Mouse (Mus musculus): ENCODE data around the gene Nmu. TPM values are rescaled to one million over a fixed set of nuclear protein-coding genes. Genes with fewer than 3 reads are reported as not detected.

The Nmu gene
- polyA plus RNA-seq, 1 experiment from 2014 or later, result 0.54 TPM

DNA sequence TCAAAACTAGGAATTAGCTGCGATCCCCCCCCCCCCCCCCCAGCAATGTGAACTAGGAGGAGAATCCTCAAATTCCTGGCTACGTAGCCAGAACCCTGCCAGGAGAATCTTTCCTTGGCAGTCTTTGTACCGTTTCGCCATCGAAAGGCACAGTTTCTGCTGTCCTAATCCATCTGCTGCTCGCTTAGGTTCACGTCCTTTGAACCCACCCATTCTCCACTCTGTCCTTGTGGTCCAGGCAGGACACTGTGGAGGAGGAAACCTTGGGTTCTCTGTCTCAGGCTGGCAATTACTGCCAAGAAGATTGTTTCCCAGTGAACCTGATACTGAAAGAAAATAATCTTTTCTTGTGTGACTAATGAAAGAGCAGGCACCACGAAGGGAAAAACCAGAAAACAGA lies 58.0 kb downstream of the Nmu start:
- no peak overlapping the region for H3K9ac ChIP-seq
- peaks cover 9% of the 10 kb centered on the region; the same call in 1 of the 2 replicates for H3K4me1 ChIP-seq
- no peaks in the 10 kb centered on the region for H3K27me3 ChIP-seq
- 3% methylated on average over 8 of the region's 8 CpGs for WGBS
- H3K4me3 ChIP-seq, result peak overlapping the region; percentile 85
- no peak for ATAC-seq (ENCODE audit: insufficient number of reproducible peaks, insufficient read depth, low FRiP score, low TSS enrichment)
- peak overlapping the region; percentile 83 for H3K4me2 ChIP-seq (replicated peaks)
- H3K27ac ChIP-seq, result no peak overlapping the region
- H3K9me3 ChIP-seq, result no peaks in the 10 kb centered on the region
- H3K36me3 ChIP-seq, result no peaks in the 10 kb centered on the region

DNA sequence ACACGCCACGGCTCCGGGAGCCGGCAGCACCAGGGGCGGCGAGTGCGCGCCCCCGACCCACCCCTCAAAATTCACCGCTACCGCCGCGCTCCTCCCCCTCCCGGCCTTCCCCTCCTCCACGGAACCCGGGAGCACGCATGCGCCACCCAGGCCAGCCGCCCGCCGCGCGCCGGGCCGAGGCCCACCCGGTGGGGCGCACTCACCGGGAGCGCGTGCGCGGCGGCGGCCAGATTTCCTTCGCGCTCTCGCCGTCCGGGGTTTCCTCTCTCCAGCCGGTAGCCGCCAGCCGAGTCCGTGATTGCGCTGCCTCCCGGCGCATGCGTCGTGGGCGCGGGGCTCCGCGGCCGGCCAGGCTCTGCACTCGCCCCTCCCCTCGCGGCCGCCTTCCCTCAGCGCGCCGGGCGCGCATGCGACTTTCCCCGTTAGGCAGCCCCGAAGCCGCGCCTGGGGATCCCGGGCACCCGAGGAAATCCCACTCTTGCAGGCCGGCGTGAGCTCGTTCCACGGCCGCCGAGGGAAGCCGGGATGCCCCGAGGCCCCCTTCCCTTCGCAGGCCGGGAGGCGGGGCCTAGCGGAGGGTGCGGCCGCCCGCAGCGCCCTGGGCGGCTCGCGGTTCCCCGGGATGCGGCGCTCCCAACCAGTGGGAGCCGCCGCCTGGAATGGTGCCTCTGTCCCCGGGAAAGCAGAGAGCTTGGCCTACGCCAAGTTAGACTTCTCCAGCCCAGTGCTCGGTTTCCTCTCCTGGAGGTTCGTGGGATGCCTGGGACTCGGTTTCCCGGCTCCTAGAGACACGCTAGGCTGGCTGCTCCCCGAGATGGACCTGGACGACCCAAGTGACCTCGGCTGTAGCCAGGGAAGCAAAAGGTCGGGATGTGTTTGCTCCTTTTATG lies 58.9 kb downstream of the Nmu start, which contains the start of gene Clock:
TSS of gene Clock (minus strand) at position 341 of the 890 bp plus-strand sequence.
- peaks cover 9% of the 10 kb centered on the region; the same call in 1 of the 2 replicates for H3K4me1 ChIP-seq
- H3K9me3 ChIP-seq, result no peaks in the 10 kb centered on the region
- H3K27ac ChIP-seq, result peak within 1 kb of the TSS; percentile 97
- peak within 1 kb of the TSS; percentile 85 for H3K4me3 ChIP-seq
- H3K4me2 ChIP-seq (replicated peaks), result peak within 1 kb of the TSS; percentile 83
- H3K9ac ChIP-seq, result peak within 1 kb of the TSS; percentile 82
- H3K27me3 ChIP-seq, result no peaks in the 10 kb centered on the region
- ATAC-seq (ENCODE audit: insufficient number of reproducible peaks, insufficient read depth, low FRiP score, low TSS enrichment), result peak; percentile 79
- no peaks in the 10 kb centered on the region for H3K36me3 ChIP-seq
- under 1% methylated on average over 85 of the region's 104 CpGs for WGBS

DNA sequence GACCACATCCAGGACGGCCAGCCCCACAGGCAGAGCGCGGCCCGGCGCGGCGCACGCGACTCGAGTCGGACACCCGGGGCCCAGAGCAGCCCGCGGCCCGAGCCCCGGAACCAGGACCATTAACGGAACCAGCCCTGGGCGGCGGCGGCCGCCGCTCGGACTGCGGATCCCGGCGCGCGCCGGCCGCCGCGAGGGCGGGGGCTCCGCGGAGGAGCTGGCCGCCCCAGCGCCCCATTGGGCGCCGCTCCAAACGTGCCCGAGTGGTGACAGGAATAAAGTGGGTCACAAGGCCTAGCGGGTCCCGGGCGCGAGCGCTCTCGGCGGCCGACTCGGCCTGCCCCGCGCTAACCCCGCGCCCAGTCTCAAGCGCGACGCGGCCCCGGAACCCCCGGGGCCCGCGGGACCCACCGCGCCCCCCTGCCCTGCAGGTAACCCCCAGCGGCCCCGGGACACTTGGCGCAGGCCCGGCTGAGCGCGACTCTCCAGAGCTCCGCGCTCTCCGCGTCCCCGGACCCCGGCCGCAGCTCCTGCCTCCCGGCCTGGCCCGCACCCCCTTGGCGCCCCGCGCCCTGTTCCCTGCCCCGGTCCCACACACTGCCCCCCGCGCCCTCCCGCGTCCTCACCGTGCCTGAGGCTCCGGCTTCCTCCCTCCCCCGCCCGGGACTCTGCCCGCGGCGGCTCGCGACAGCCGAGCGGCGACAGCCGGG lies 59.7 kb downstream of the Nmu start:
- Histone ChIP-seq H3K4me1 (peaks cover 9% of the 10 kb centered on the region; the same call in 1 of the 2 replicates), H3K4me2 (replicated peaks) (peak overlapping the region; percentile 83), H3K9ac (peak overlapping the region; percentile 82), H3K9me3 (no peaks in the 10 kb centered on the region), H3K36me3 (no peaks in the 10 kb centered on the region), H3K4me3 (peak overlapping the region; percentile 85), H3K27ac (peak overlapping the region; percentile 97), H3K27me3 (no peaks in the 10 kb centered on the region)
- under 1% methylated on average over 56 of the region's 100 CpGs for WGBS
- ATAC-seq (ENCODE audit: insufficient number of reproducible peaks, insufficient read depth, low FRiP score, low TSS enrichment), result peak; percentile 79

DNA sequence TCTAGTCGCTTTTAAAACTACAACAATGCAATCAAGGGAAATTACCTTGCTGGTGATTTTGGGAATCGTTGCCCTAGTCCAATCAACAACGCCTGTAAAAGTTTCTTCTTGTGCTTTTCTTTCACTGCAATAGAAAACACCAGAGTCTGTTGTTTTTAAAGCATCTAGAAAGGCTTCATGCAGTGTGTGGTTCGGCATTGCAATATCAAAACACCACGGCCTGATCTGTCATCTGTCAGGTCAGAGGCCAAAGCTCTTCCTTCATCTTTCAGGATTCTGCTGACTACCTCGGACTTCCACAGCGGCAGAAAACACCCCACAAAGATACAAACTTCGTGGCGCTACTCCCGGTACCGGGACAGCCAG lies 60.2 kb downstream of the Nmu start:
- no peaks in the 10 kb centered on the region for H3K27me3 ChIP-seq
- H3K4me3 ChIP-seq, result peak overlapping the region; percentile 85
- no peaks in the 10 kb centered on the region for H3K36me3 ChIP-seq
- H3K9me3 ChIP-seq, result no peaks in the 10 kb centered on the region
- no peak for ATAC-seq (ENCODE audit: insufficient number of reproducible peaks, insufficient read depth, low FRiP score, low TSS enrichment)
- H3K4me2 ChIP-seq (replicated peaks), result peak overlapping the region; percentile 83
- H3K4me1 ChIP-seq, result peaks cover 9% of the 10 kb centered on the region; the same call in 1 of the 2 replicates
- peak overlapping the region; percentile 97; the same call in 1 of the 2 replicates for H3K27ac ChIP-seq
- H3K9ac ChIP-seq, result peak overlapping the region; percentile 82
- 4% methylated on average over 11 of the region's 11 CpGs for WGBS

DNA sequence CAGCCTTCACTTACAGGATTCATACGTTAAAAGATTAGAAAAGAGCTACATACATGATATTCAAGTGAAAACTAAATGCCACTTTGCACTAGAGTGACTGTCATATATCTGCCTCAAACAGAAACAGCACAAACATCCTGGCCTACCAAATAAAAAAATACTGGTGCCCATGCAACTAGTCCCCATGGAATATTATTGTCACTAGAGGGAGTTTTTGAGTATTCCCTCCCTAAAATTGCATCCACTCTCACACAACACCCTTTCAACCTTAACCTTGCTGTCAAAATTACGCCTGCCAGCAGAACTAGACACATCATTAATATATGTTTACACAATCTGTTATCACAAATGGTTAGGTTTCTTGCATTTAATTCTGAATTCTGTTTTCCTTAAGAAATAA lies 61.6 kb downstream of the Nmu start:
- H3K36me3 ChIP-seq, result no peaks in the 10 kb centered on the region
- no peak overlapping the region for H3K27ac ChIP-seq
- H3K9ac ChIP-seq, result no peak overlapping the region
- no peaks in the 10 kb centered on the region for H3K27me3 ChIP-seq
- ATAC-seq (ENCODE audit: insufficient number of reproducible peaks, insufficient read depth, low FRiP score, low TSS enrichment), result no peak
- no peak overlapping the region for H3K4me2 ChIP-seq (replicated peaks)
- no peak overlapping the region for H3K4me3 ChIP-seq
- H3K4me1 ChIP-seq, result peaks cover 9% of the 10 kb centered on the region; the same call in 1 of the 2 replicates
- WGBS, result 85% methylated on average over 2 of the region's 2 CpGs
- H3K9me3 ChIP-seq, result no peaks in the 10 kb centered on the region

DNA sequence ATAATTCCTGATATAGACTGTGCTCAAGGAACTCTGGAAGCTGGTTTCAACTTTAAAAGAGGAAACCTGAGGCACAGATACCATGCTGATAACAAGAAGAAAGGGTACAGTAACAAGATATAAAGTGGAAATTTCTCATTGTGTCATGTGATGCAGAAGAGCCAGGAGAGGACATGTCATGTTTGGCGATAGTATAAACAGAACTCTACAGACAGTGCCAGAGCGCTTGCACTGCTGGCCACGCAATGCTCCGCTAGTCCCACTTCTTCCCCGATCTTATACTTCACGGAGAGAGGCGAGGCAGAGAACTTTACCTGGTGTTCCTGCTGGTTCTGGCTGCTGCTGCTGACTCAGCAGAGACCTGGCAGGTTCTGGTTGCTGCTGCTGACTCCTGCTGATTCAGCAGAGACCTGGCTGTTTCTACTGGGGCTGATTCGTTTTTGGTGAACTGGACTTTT lies 74.3 kb downstream of the Nmu start:
- H3K4me2 ChIP-seq (replicated peaks), result no peak overlapping the region
- no peak overlapping the region for H3K9ac ChIP-seq
- no peaks in the 10 kb centered on the region for H3K27me3 ChIP-seq
- H3K27ac ChIP-seq, result no peak overlapping the region
- no peaks in the 10 kb centered on the region for H3K9me3 ChIP-seq
- 86% methylated on average over 8 of the region's 8 CpGs for WGBS
- no peaks in the 10 kb centered on the region for H3K4me1 ChIP-seq
- no peaks in the 10 kb centered on the region for H3K36me3 ChIP-seq
- ATAC-seq (ENCODE audit: insufficient number of reproducible peaks, insufficient read depth, low FRiP score, low TSS enrichment), result no peak
- no peak overlapping the region for H3K4me3 ChIP-seq

DNA sequence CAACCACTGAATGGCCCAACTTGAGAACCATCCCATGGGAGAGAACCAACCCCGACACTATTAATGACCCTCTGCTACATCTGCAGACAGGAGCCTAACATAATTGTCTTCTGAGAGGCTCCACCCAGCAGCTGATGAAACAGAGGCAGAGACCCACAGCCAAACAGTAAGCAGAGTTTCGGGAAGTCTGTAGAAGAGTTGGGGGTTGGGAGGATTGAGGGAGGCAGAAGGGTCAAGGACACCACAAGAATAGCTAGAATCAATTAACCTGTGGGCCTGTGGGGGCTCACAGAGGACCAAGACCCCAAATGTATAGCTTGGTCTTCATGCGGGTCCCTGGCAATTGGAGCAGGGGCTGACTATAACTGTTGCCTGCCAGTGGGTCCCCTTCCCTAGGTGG lies 75.3 kb downstream of the Nmu start:
- H3K9me3 ChIP-seq, result no peaks in the 10 kb centered on the region
- ATAC-seq (ENCODE audit: insufficient number of reproducible peaks, insufficient read depth, low FRiP score, low TSS enrichment), result no peak
- no peaks in the 10 kb centered on the region for H3K36me3 ChIP-seq
- 86% methylated on average over 3 of the region's 3 CpGs for WGBS
- H3K4me1 ChIP-seq, result no peaks in the 10 kb centered on the region
- H3K4me2 ChIP-seq (replicated peaks), result no peak overlapping the region
- H3K27ac ChIP-seq, result no peak overlapping the region
- H3K27me3 ChIP-seq, result no peaks in the 10 kb centered on the region
- no peak overlapping the region for H3K4me3 ChIP-seq
- no peak overlapping the region for H3K9ac ChIP-seq

DNA sequence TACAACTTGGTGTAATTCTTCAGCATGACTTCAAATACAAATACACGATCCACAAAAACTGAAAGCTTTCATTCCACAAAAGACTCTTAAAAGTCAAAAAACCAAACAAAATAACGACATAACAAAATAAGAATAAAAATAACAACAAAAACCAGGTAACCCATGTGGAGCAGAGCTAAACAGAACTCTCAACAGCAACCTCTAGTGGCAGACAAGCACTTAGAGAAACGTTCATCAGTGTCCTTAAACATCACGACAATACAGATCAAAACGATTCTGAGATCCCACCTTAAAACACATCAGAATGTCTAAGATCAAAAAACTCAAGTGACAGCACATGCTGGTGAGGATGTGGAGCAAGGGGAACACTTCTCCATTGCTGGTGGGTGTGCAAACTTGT lies 76.5 kb downstream of the Nmu start:
- WGBS, result 80% methylated on average over 5 of the region's 5 CpGs
- Histone ChIP-seq H3K9ac (no peak overlapping the region), H3K36me3 (no peaks in the 10 kb centered on the region), H3K4me3 (no peak overlapping the region), H3K27ac (no peak overlapping the region), H3K4me2 (replicated peaks) (no peak overlapping the region), H3K9me3 (no peaks in the 10 kb centered on the region), H3K4me1 (no peaks in the 10 kb centered on the region), H3K27me3 (no peaks in the 10 kb centered on the region)
- ATAC-seq (ENCODE audit: insufficient number of reproducible peaks, insufficient read depth, low FRiP score, low TSS enrichment), result no peak

DNA sequence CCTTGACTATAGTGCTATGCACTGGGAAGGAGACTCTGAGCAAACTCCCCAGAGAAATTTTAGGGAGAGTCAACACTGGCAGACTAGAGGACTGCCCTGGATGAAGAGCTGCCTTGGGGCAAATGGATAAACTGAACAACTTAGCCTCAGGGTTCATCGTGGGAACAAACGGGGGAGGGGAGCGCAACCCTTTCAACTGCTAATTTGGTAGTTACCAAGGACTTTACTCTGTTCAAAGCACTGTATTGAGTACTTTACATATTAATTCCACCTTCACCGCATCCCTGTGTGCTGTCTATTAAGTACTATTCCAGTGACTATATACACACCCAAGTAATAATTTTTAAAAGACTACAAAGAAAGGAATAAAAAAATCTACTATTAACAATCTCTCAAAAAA lies 77.9 kb downstream of the Nmu start:
- no peaks in the 10 kb centered on the region for H3K27me3 ChIP-seq
- H3K4me3 ChIP-seq, result no peak overlapping the region
- H3K27ac ChIP-seq, result no peak overlapping the region
- WGBS, result 58% methylated on average over 4 of the region's 4 CpGs
- H3K4me1 ChIP-seq, result peaks cover 3% of the 10 kb centered on the region
- no peak overlapping the region for H3K9ac ChIP-seq
- no peaks in the 10 kb centered on the region for H3K36me3 ChIP-seq
- H3K9me3 ChIP-seq, result no peaks in the 10 kb centered on the region
- ATAC-seq (ENCODE audit: insufficient number of reproducible peaks, insufficient read depth, low FRiP score, low TSS enrichment), result no peak
- H3K4me2 ChIP-seq (replicated peaks), result no peak overlapping the region

DNA sequence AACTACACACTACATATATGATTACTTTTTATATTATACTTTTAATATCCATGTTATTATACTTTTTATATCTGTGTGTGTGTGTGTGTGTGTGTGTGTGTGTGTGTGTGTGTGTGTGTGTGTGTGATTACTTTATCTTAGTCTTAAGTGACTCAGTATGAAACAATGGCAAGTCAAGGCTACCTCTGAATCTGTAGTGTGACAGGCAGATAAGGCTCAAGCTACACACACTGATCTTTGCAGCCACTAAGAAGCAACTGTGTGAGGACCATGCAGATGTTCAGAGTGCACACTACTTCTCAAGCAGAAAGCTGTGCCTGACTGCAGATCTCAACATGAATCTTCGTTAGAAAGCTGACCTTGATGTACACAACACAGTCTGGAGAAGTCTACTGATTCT lies 79.7 kb downstream of the Nmu start:
- Histone ChIP-seq H3K27me3 (no peaks in the 10 kb centered on the region), H3K4me3 (no peak overlapping the region), H3K9ac (no peak overlapping the region), H3K4me2 (replicated peaks) (no peak overlapping the region), H3K4me1 (peaks cover 6% of the 10 kb centered on the region), H3K36me3 (no peaks in the 10 kb centered on the region), H3K9me3 (no peaks in the 10 kb centered on the region), H3K27ac (no peak overlapping the region)
- WGBS, result 84% methylated on average over 1 of the region's 1 CpGs
- ATAC-seq (ENCODE audit: insufficient number of reproducible peaks, insufficient read depth, low FRiP score, low TSS enrichment), result no peak
